Mouse (Mus musculus): ENCODE results near the gene Pld5.
A peak's percentile ranks its signal among the peaks of the same experiment; 100 is the strongest.

The Pld5 gene

GRCm38 (mm10) chr1:176274667-176275610 is at the start of gene Pld5:
Pld5 (minus strand) TSS chr1:176275312.
- DNase-seq = no peak

GRCm38 (mm10) chr1:176315063-176315462 is 40.0 kb upstream of the Pld5 start:
- DNase-seq = no peak

GRCm38 (mm10) chr1:176310174-176310573 is 35.1 kb upstream of the Pld5 start:
- no peak for DNase-seq

- no peak for DNase-seq
Observed at GRCm38 (mm10) chr1:176289396-176289795, 14.3 kb upstream of the Pld5 start.

- DNase-seq = no peak
Observed at GRCm38 (mm10) chr1:176275611-176275980, 484 bp upstream of the Pld5 start.

- no peak for DNase-seq
Observed at GRCm38 (mm10) chr1:176248717-176249030, 26.4 kb downstream of the Pld5 start.

GRCm38 (mm10) chr1:176247885-176248716 is 27.0 kb downstream of the Pld5 start:
- DNase-seq = no peak

- DNase-seq = no peak
Observed at GRCm38 (mm10) chr1:176239199-176239598, 35.9 kb downstream of the Pld5 start.

- no peak for DNase-seq
Observed at GRCm38 (mm10) chr1:176223794-176224193, 51.3 kb downstream of the Pld5 start.

- DNase-seq = peak; percentile 21
Observed at GRCm38 (mm10) chr1:176223196-176223595, 51.9 kb downstream of the Pld5 start.

GRCm38 (mm10) chr1:176218217-176218616 is 56.9 kb downstream of the Pld5 start:
- no peak for DNase-seq

- no peak for DNase-seq
Observed at GRCm38 (mm10) chr1:176213645-176214221, 61.4 kb downstream of the Pld5 start.

GRCm38 (mm10) chr1:176212922-176213644 is 62.0 kb downstream of the Pld5 start:
- no peak for DNase-seq

- DNase-seq = no peak
Observed at GRCm38 (mm10) chr1:176210803-176211202, 64.3 kb downstream of the Pld5 start.

- no peak for DNase-seq
Observed at GRCm38 (mm10) chr1:176208014-176208413, 67.1 kb downstream of the Pld5 start.

GRCm38 (mm10) chr1:176202360-176202759 is 72.8 kb downstream of the Pld5 start:
- no peak for DNase-seq

GRCm38 (mm10) chr1:176197036-176197766 is 77.9 kb downstream of the Pld5 start:
- no peak for DNase-seq

GRCm38 (mm10) chr1:176196341-176196740 is 78.8 kb downstream of the Pld5 start:
- DNase-seq = no peak

- DNase-seq = no peak
Observed at GRCm38 (mm10) chr1:176194727-176195126, 80.4 kb downstream of the Pld5 start.

GRCm38 (mm10) chr1:176183991-176184390 is 91.1 kb downstream of the Pld5 start:
- peak; percentile 3 to 12 for DNase-seq

- DNase-seq = no peak
Observed at GRCm38 (mm10) chr1:176174971-176175370, 100.1 kb downstream of the Pld5 start.

- DNase-seq = no peak
Observed at GRCm38 (mm10) chr1:176167784-176168183, 107.3 kb downstream of the Pld5 start.

Measured in lung, adult 18-20 months (tissue).